Mouse (Mus musculus): ENCODE results near the gene Crybb1.

The Crybb1 gene

GRCm38 (mm10) chr5:112301694-112302093, 46.1 kb downstream of the Crybb1 start:
- no peak for DNase-seq (ENCODE audit: low read depth, low spot score)

- no peak for DNase-seq (ENCODE audit: low read depth, low spot score)
Measured at GRCm38 (mm10) chr5:112302310-112302709, 46.7 kb downstream of the Crybb1 start.

DNA sequence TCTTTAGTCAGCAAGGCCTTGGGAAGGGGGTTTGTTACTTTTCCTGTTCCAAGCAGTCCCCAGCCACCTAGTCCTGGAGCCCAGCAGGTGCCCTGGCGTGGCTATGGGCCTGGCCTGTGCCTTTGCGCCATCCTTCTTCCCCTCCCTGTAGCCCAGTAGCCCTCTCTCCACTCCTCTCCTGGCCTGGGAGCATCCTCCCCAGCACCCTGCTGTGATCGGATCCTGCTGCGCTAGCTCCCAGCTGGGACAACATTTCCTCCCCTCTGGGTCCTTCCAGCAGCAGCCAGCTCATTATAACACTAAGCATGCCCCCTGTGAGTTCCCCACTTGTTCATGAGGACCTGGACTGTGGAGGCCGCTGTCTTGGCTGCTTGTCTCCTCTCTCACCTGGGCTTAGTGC, 50.2 kb downstream of the Crybb1 start:
- DNase-seq (ENCODE audit: low read depth, low spot score) = no peak

DNA sequence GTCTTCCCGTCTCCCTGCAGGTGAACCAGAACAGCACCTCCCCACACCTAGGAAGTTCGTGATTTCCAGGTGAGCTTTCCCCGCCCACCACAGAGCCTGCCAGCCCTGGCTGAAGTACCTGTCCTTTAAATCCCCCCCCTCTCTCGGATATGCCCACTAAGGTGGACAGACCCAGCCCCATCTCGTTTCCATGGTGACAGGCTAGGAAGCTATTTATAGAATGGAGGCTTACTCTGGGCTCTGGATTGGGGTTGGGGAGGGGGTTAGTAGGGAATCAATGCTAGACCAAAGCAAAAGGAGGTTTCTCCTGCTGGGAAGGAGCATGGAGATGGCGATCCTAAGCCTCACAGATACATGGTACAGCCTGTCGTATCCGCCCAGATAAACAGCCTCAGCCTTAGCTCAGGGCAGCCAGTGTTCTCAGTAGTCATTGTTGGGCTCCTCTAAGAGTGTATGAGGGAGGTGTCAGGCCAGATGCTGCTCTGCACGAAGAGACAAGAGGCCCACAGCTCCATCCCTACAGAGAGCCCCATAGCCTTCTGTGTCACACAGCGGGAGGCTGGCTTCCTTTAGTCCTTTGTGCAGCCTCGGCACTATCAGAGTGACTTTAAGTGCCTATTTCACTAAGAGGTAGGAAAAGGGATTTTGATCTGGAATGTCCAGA, 57.7 kb downstream of the Crybb1 start:
- no peak for DNase-seq (ENCODE audit: low read depth, low spot score)

DNA sequence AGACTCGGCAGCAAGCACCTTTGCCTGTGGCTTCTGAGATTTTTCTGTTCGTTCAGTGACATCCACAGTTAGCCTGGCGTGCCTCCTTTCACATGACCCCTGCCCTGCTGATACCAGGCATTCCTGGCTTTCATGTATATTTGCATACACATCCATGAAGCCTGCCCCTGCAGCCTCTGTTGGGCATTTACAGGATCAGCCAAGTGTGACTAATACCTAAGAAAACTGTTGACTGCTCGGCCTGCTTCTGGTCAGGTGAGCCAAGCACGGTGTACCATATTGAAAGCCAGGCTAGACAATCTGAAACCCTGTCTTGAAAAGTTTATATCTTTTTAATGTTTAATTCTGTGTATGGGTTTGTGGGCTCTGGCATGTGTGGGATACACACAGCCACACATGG, 60.9 kb downstream of the Crybb1 start:
- DNase-seq (ENCODE audit: low read depth, low spot score) = no peak

DNA sequence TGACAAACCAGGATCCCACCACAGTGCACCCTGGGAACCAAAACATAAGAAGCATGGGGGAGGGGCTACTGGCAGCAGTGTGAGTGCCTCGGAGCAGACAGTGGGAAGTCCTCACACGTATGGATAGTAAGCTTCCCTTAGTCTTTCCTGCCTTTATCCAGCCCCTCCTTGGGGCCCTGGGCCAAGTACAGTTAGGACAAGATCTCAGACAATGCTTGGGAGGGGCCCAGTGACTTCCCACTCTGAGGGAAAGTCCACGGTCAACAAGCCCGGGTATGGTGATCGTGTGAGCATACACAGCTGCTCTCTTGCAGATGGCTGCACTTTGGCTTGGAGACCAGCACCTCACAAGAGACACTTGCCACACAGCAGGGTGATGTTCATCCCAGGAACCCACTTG, 61.7 kb downstream of the Crybb1 start:
- DNase-seq (ENCODE audit: low read depth, low spot score) = no peak

All from skeletal muscle tissue, adult 2 months (tissue).